Mouse (Mus musculus): ENCODE measurements at regions not wholly inside any gene's neighbourhood (a gene's known extent, or its start where the extent isn't known, plus 50 kb on each side); places are given as distances from the start of the nearest gene placed in this dataset.
A peak's percentile ranks its signal among the peaks of the same experiment; 100 is the strongest.

GRCm38 (mm10) chr4:33586615-33587451 lies 276.7 kb downstream of the Rngtt start:
- H3K9ac ChIP-seq (ENCODE audit: low read length), result 0 out of 2 replicates have a peak overlapping the region, but pooled peaks have one; percentile 13

GRCm38 (mm10) chr4:33587666-33588065 lies 277.6 kb downstream of the Rngtt start:
- no peak overlapping the region for H3K4me3 ChIP-seq (ENCODE audit: low read depth, low read length)
- no peaks in the 10 kb centered on the region for H3K9me3 ChIP-seq (ENCODE audit: control insufficient read depth, low read length)
- H3K27me3 ChIP-seq (replicated peaks; ENCODE audit: control insufficient read depth, insufficient read depth, low read length), result no peaks in the 10 kb centered on the region
- WGBS, result 78% methylated on average over 11 of the region's 11 CpGs
- peaks cover 15% of the 10 kb centered on the region; the same call in 1 of the 2 replicates for H3K4me1 ChIP-seq (replicated peaks; ENCODE audit: control insufficient read depth, insufficient read depth, low read length)
- no peak overlapping the region for H3K27ac ChIP-seq (ENCODE audit: low read depth)
- no peaks in the 10 kb centered on the region for H3K36me3 ChIP-seq (ENCODE audit: control insufficient read depth, insufficient read depth, low read length)
- DNase-seq (ENCODE audit: low spot score) (no peak), ATAC-seq (replicated peaks; ENCODE audit: low FRiP score, low TSS enrichment, low read depth) (peak; percentile 48; the same call in 1 of the 2 replicates)
- H3K9ac ChIP-seq (ENCODE audit: low read length), result no peak overlapping the region
- no peak overlapping the region for H3K4me2 ChIP-seq (ENCODE audit: low read length)

More at GRCm38 (mm10) chr4:33586615-33587451, 276.7 kb downstream of the Rngtt start:
- H3K4me3 ChIP-seq (ENCODE audit: low read depth, low read length), result peak overlapping the region; percentile 25
- peak; percentile 85 for ATAC-seq (replicated peaks; ENCODE audit: low FRiP score, low TSS enrichment, low read depth)
- H3K36me3 ChIP-seq (ENCODE audit: control insufficient read depth, insufficient read depth, low read length), result no peaks in the 10 kb centered on the region
- peak overlapping the region; percentile 73 for H3K27ac ChIP-seq (ENCODE audit: low read depth)
- peak; percentile 70 for DNase-seq (ENCODE audit: low spot score)
- H3K4me1 ChIP-seq (replicated peaks; ENCODE audit: control insufficient read depth, insufficient read depth, low read length), result peaks cover 15% of the 10 kb centered on the region; the same call in 1 of the 2 replicates
- no peaks in the 10 kb centered on the region for H3K27me3 ChIP-seq (replicated peaks; ENCODE audit: control insufficient read depth, insufficient read depth, low read length)
- peak overlapping the region; percentile 54 for H3K4me2 ChIP-seq (ENCODE audit: low read length)
- 9% methylated on average over 15 of the region's 15 CpGs for WGBS
- no peaks in the 10 kb centered on the region for H3K9me3 ChIP-seq (ENCODE audit: control insufficient read depth, low read length)

GRCm38 (mm10) chr4:33588127-33588526 lies 278.0 kb downstream of the Rngtt start:
- no peak for ATAC-seq (replicated peaks; ENCODE audit: low FRiP score, low TSS enrichment, low read depth)

GRCm38 (mm10) chr4:33589207-33589606 lies 279.1 kb downstream of the Rngtt start:
- H3K4me2 ChIP-seq (ENCODE audit: low read length), result peak overlapping the region; percentile 22; the same call in 1 of the 2 replicates
- 12% methylated on average over 8 of the region's 8 CpGs for whole genome bisulfite sequencing
- no peaks in the 10 kb centered on the region for H3K9me3 ChIP-seq (ENCODE audit: control insufficient read depth, low read length)
- no peak overlapping the region for H3K9ac ChIP-seq (ENCODE audit: low read length)
- no peak overlapping the region for H3K4me3 ChIP-seq (ENCODE audit: low read depth, low read length)
- H3K27ac ChIP-seq (ENCODE audit: low read depth), result no peak overlapping the region
- H3K4me1 ChIP-seq (replicated peaks; ENCODE audit: control insufficient read depth, insufficient read depth, low read length), result peaks cover 15% of the 10 kb centered on the region; the same call in 1 of the 2 replicates
- no peaks in the 10 kb centered on the region for H3K36me3 ChIP-seq (ENCODE audit: control insufficient read depth, insufficient read depth, low read length)
- ATAC-seq (replicated peaks; ENCODE audit: low FRiP score, low TSS enrichment, low read depth), result no peak
- no peak for DNase-seq (ENCODE audit: low spot score)
- H3K27me3 ChIP-seq (replicated peaks; ENCODE audit: control insufficient read depth, insufficient read depth, low read length), result no peaks in the 10 kb centered on the region

More at GRCm38 (mm10) chr4:33588127-33588526, 278.0 kb downstream of the Rngtt start:
- Histone ChIP-seq H3K4me1 (replicated peaks; ENCODE audit: control insufficient read depth, insufficient read depth, low read length) (peaks cover 15% of the 10 kb centered on the region; the same call in 1 of the 2 replicates), H3K36me3 (ENCODE audit: control insufficient read depth, insufficient read depth, low read length) (no peaks in the 10 kb centered on the region), H3K9me3 (ENCODE audit: control insufficient read depth, low read length) (no peaks in the 10 kb centered on the region), H3K27me3 (replicated peaks; ENCODE audit: control insufficient read depth, insufficient read depth, low read length) (no peaks in the 10 kb centered on the region), H3K9ac (ENCODE audit: low read length) (no peak overlapping the region), H3K27ac (ENCODE audit: low read depth) (no peak overlapping the region), H3K4me2 (ENCODE audit: low read length) (no peak overlapping the region), H3K4me3 (ENCODE audit: low read depth, low read length) (no peak overlapping the region)
- no peak for DNase-seq (ENCODE audit: low spot score)
- WGBS, result 80% methylated on average over 5 of the region's 5 CpGs

- 52% methylated on average over 11 of the region's 11 CpGs for WGBS
- Histone ChIP-seq H3K4me1 (replicated peaks; ENCODE audit: control insufficient read depth, insufficient read depth, low read length) (no peaks in the 10 kb centered on the region), H3K36me3 (ENCODE audit: control insufficient read depth, insufficient read depth, low read length) (no peaks in the 10 kb centered on the region), H3K4me3 (ENCODE audit: low read depth, low read length) (no peak overlapping the region), H3K4me2 (ENCODE audit: low read length) (no peak overlapping the region), H3K27ac (ENCODE audit: low read depth) (no peak overlapping the region), H3K9me3 (ENCODE audit: control insufficient read depth, low read length) (0 out of 2 replicates have a peak, but pooled peaks cover 2% of the 10 kb centered on the region), H3K9ac (ENCODE audit: low read length) (no peak overlapping the region), H3K27me3 (replicated peaks; ENCODE audit: control insufficient read depth, insufficient read depth, low read length) (no peaks in the 10 kb centered on the region)
- no peak for ATAC-seq (replicated peaks; ENCODE audit: low FRiP score, low TSS enrichment, low read depth)
- no peak for DNase-seq (ENCODE audit: low spot score)
Measured at GRCm38 (mm10) chr4:33594997-33595657, 285.0 kb downstream of the Rngtt start.

- Histone ChIP-seq H3K9me3 (ENCODE audit: control insufficient read depth, low read length) (0 out of 2 replicates have a peak, but pooled peaks cover 2% of the 10 kb centered on the region), H3K4me2 (ENCODE audit: low read length) (no peak overlapping the region), H3K4me3 (ENCODE audit: low read depth, low read length) (no peak overlapping the region), H3K9ac (ENCODE audit: low read length) (no peak overlapping the region), H3K27me3 (replicated peaks; ENCODE audit: control insufficient read depth, insufficient read depth, low read length) (no peaks in the 10 kb centered on the region), H3K4me1 (replicated peaks; ENCODE audit: control insufficient read depth, insufficient read depth, low read length) (no peaks in the 10 kb centered on the region), H3K27ac (ENCODE audit: low read depth) (no peak overlapping the region), H3K36me3 (ENCODE audit: control insufficient read depth, insufficient read depth, low read length) (no peaks in the 10 kb centered on the region)
- ATAC-seq (replicated peaks; ENCODE audit: low FRiP score, low TSS enrichment, low read depth) (no peak), DNase-seq (ENCODE audit: low spot score) (no peak)
- 82% methylated on average over 9 of the region's 9 CpGs for WGBS
Measured at GRCm38 (mm10) chr4:33595763-33596162, 285.7 kb downstream of the Rngtt start.

- H3K4me2 ChIP-seq (ENCODE audit: low read length), result no peak overlapping the region
- H3K27ac ChIP-seq (ENCODE audit: low read depth), result no peak overlapping the region
- ATAC-seq (replicated peaks; ENCODE audit: low FRiP score, low TSS enrichment, low read depth) (no peak), DNase-seq (ENCODE audit: low spot score) (no peak)
- H3K4me3 ChIP-seq (ENCODE audit: low read depth, low read length), result no peak overlapping the region
- no peaks in the 10 kb centered on the region for H3K36me3 ChIP-seq (ENCODE audit: control insufficient read depth, insufficient read depth, low read length)
- H3K9ac ChIP-seq (ENCODE audit: low read length), result no peak overlapping the region
- H3K4me1 ChIP-seq (replicated peaks; ENCODE audit: control insufficient read depth, insufficient read depth, low read length), result no peaks in the 10 kb centered on the region
- H3K27me3 ChIP-seq (replicated peaks; ENCODE audit: control insufficient read depth, insufficient read depth, low read length), result no peaks in the 10 kb centered on the region
- H3K9me3 ChIP-seq (ENCODE audit: control insufficient read depth, low read length), result peaks cover 6% of the 10 kb centered on the region; the same call in 1 of the 2 replicates
- WGBS, result 58% methylated on average over 1 of the region's 1 CpGs
Measured at GRCm38 (mm10) chr4:33599966-33600365, 289.9 kb downstream of the Rngtt start.

- ATAC-seq (replicated peaks; ENCODE audit: low FRiP score, low TSS enrichment, low read depth) (no peak), DNase-seq (ENCODE audit: low spot score) (no peak)
- Histone ChIP-seq H3K36me3 (ENCODE audit: control insufficient read depth, insufficient read depth, low read length) (no peaks in the 10 kb centered on the region), H3K9ac (ENCODE audit: low read length) (no peak overlapping the region), H3K27ac (ENCODE audit: low read depth) (no peak overlapping the region), H3K27me3 (replicated peaks; ENCODE audit: control insufficient read depth, insufficient read depth, low read length) (no peaks in the 10 kb centered on the region), H3K4me1 (replicated peaks; ENCODE audit: control insufficient read depth, insufficient read depth, low read length) (no peaks in the 10 kb centered on the region), H3K4me2 (ENCODE audit: low read length) (no peak overlapping the region), H3K9me3 (ENCODE audit: control insufficient read depth, low read length) (peaks cover 6% of the 10 kb centered on the region; the same call in 1 of the 2 replicates), H3K4me3 (ENCODE audit: low read depth, low read length) (no peak overlapping the region)
- 50% methylated on average over 6 of the region's 6 CpGs for WGBS
Measured at GRCm38 (mm10) chr4:33600805-33601204, 290.7 kb downstream of the Rngtt start.

Measured in intestine, embryonic 14.5 days (tissue).